Mouse (Mus musculus) cerebellum, postnatal 36 days (tissue): ENCODE data around the gene Chchd6.

ENCODE experiments used
- DNase-seq, 2 experiments: peaks; one replicate each; pipeline ENCODE4 v3.0.0; 2021 to 2022; ENCODE audit warnings: mixed read lengths in 2 of 2

Chchd6 gene

GRCm38 (mm10) chr6:89584634-89585409 lies 10.6 kb downstream of the Chchd6 start:
- DNase-seq = no peak

- DNase-seq = no peak
Measured at GRCm38 (mm10) chr6:89583170-89583569, 12.3 kb downstream of the Chchd6 start.

- no peak for DNase-seq
Measured at GRCm38 (mm10) chr6:89574641-89575040, 20.8 kb downstream of the Chchd6 start.

DNA sequence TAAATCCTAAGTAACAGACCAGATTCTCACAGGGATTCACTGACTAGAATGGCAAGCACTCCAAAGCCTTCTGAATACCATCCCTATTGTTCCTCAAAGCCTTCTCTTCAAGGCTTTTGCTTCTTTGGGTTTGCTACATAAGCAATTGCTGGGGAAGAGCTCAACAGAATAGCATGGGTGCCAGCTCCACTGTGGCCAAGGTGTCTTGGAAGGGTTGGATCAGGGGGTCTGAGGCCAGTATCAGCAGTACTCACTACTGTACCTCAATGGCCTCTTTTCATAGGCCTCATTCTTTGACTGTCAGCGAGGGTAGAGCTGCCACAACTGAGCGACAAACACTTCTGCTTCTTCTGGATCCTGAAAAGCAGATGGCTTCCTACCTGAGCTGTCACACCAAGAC lies 21.7 kb downstream of the Chchd6 start:
- no peak for DNase-seq

- DNase-seq = no peak
Measured at GRCm38 (mm10) chr6:89572921-89573636, 22.4 kb downstream of the Chchd6 start.

DNA sequence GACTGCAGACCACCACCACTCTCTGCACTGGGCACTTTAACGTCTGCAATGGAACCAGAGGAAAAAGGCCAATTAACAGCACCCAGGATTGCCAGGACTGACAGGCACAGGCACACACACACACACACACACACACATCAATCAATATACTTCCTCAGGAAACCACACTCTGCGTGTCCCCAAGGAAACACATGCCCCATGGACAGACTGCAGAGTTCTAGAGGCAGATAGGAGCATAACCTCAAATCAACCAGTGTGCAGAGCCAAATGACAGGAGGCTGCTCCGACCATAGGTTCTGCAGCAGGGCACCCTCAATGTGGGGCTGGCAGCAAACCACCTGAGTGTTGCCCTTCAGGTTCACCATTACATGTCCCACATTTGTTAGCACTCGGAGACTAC lies 26.1 kb downstream of the Chchd6 start:
- no peak for DNase-seq

GRCm38 (mm10) chr6:89566740-89567139 lies 28.7 kb downstream of the Chchd6 start:
- DNase-seq = no peak

DNA sequence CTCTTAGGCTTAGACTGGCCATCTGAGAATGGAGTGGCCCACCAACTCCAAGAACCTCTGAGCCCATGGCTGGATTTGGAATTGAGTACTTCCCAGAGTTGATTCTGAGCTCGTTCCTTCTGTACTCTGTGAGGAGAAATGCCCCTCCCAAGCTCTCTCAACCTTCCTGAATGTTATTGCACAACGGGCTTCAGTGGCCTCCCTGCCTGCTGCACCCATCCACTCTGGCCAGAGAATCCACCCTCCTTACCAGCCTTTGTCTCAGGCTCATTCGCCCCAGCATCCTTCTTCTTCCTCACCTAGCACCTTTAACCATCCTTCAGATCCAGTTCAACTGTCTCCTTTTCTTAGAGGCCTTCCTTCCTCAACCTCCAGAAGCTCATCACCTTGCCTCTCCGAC lies 32.1 kb downstream of the Chchd6 start:
- no peak for DNase-seq

- no peak for DNase-seq
Measured at GRCm38 (mm10) chr6:89560826-89561225, 34.6 kb downstream of the Chchd6 start.

GRCm38 (mm10) chr6:89557654-89558053 lies 37.8 kb downstream of the Chchd6 start:
- DNase-seq = no peak

- no peak for DNase-seq
Measured at GRCm38 (mm10) chr6:89556566-89556965, 38.9 kb downstream of the Chchd6 start.

GRCm38 (mm10) chr6:89555971-89556370 lies 39.5 kb downstream of the Chchd6 start:
- no peak for DNase-seq

GRCm38 (mm10) chr6:89554029-89554428 lies 41.4 kb downstream of the Chchd6 start:
- no peak for DNase-seq

GRCm38 (mm10) chr6:89553012-89553704 lies 42.3 kb downstream of the Chchd6 start:
- peak; percentile 86 to 87 for DNase-seq

- peak in 1 of 2 experiments; percentile 14 for DNase-seq
Measured at GRCm38 (mm10) chr6:89552321-89553011, 43.0 kb downstream of the Chchd6 start.

DNA sequence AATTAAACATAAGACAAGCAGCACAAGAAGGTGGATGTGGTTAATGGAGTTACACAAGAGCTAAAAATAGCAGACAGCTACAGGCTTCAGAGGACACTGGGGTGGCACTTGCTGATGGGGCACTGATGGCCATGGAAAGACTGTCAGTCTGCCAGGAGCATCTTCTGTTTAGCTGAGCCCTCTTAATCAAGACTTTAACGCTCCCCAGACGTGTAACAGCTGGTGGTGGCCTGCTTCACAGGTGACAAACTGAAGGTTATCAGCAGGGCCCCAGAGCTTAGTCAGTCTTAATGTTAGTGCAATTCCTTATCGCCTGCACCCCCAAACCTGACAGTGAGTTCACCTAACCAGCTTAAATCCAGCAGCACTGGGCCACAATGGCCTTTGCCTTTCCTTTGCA lies 46.3 kb downstream of the Chchd6 start:
- DNase-seq = no peak

- no peak for DNase-seq
Measured at GRCm38 (mm10) chr6:89547951-89548350, 47.5 kb downstream of the Chchd6 start.

DNA sequence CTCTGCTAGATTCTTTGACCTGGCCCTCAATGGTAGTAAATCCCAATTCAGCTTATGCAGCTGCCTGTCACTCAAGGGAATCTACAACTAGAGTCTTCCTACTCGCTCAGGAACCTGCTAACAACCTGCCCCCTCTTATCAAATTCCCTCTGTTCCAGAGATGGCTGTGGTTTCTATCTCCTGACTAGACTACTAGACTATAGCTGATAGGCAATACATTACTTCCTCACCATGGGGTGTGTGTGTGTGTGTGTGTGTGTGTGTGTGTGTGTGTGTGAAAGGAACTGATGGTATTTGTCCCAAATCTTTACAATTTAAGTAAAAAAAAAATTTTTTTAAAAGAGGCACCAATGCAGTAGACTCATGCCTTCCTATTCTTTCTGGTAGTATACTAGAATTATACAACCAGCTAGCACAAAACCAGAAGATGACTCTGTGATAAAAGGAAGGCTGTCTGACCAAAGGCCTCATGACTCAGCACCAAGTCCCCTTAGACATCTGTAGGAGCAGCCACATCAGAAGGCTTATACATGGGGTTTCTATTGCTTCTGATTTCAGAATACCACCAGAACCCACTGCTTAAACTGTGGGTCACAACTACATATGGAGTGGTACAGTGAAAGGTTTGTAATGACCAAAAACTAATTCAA lies 57.2 kb downstream of the Chchd6 start:
- DNase-seq = no peak

- no peak for DNase-seq
Measured at GRCm38 (mm10) chr6:89535626-89536225, 59.7 kb downstream of the Chchd6 start.

DNA sequence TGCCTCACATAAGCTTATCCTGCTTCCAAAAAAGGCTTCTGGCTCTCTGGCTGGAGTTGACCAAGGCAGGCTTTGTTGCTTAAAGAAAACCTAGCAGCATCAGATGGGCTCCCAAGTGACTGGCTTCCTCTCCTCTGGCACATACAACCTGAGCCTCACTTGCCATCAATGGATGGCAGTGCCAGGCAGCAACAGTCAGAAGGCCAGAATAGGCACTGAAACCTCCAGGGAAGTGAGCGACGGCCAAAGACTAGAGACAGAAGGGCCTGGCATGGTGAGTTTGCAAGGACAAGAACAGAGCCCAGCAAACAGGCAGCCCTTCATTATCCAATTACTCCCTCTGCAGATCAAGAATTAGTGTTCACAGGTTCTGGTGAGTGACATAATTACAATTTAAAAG lies 70.7 kb downstream of the Chchd6 start:
- DNase-seq = peak; percentile 48 to 51

DNA sequence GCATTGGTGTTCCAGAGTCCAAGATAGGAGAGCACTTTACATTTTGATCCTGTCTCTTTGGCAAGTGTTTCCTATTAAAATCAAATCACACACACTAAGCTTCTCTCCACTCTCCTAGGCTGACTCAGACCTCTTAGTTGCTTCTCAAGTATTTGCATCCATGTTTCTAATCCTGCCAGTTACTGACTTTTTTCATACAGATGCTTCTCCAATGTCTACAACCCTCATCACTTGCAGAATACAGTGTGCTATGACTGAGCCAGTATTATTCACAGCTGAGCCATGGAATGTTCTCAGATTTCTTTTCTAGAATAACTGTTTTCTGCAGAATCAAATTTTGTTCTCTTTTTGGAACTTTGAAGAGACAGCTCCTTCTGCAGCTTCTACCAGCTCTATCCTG lies 85.3 kb downstream of the Chchd6 start:
- no peak for DNase-seq

GRCm38 (mm10) chr6:89508725-89509124 lies 86.7 kb downstream of the Chchd6 start:
- DNase-seq = no peak
